Mouse (Mus musculus) myocyte (in vitro differentiated cells): ENCODE results near the gene Ralgps1.

Experiments
- E2F4 ChIP-seq: IDR thresholded peaks from one replicate; pipeline ENCODE4 v1.6.1; 2011; ENCODE audit warnings: mild to moderate bottlenecking, control low read depth, moderate library complexity; ENCODE audit not compliant: insufficient read depth
- MAX ChIP-seq: IDR thresholded peaks from one replicate; pipeline ENCODE4 v1.6.1; 2011; ENCODE audit warnings: low read depth, mild to moderate bottlenecking, control low read depth
- MYOD1 ChIP-seq, 3 experiments: IDR thresholded peaks; one replicate each; pipeline ENCODE4 v1.6.1; 2011; ENCODE audit warnings: control low read depth in 2 of 3, low read depth in 2 of 3, mild to moderate bottlenecking in 2 of 3, moderate library complexity in 1 of 3; ENCODE audit not compliant: insufficient read length in 2 of 3, control insufficient read depth in 1 of 3
- MYOG ChIP-seq, 3 experiments: IDR thresholded peaks; one replicate each; pipeline ENCODE4 v1.6.1; 2011; ENCODE audit warnings: control low read depth in 2 of 3, low read depth in 2 of 3, mild to moderate bottlenecking in 2 of 3; ENCODE audit not compliant: insufficient read length in 2 of 3, control insufficient read depth in 1 of 3, insufficient read depth in 1 of 3
- POLR2A ChIP-seq: IDR thresholded peaks from one replicate; pipeline ENCODE4 v1.6.1; 2011; ENCODE audit warnings: low read depth, mild to moderate bottlenecking, control low read depth, moderate library complexity; ENCODE audit not compliant: insufficient read length
- REST ChIP-seq: IDR thresholded peaks from one replicate; pipeline ENCODE4 v1.6.1; 2011; ENCODE audit warnings: mild to moderate bottlenecking, control low read depth, moderate library complexity; ENCODE audit not compliant: insufficient read depth, insufficient read length

- TF ChIP-seq MYOG (IDR thresholded peaks at IDR 0.05; ENCODE audit: control insufficient read depth in 1 of 3, insufficient read depth in 1 of 3, insufficient read length in 2 of 3, low read depth in 2 of 3) (no peak), POLR2A (no peak), MYOD1 (IDR thresholded peaks at IDR 0.05; ENCODE audit: control insufficient read depth in 1 of 3, insufficient read length in 2 of 3, low read depth in 2 of 3) (no peak), MAX (no peak), REST (no peak), E2F4 (no peak)
Measured at GRCm38 (mm10) chr2:33417454-33417853, 46.2 kb upstream of the Ralgps1 start.
